Mouse (Mus musculus) CH12.LX (cell line): ENCODE measurements around the gene Barx1. TPM values are rescaled to one million over a fixed set of nuclear protein-coding genes. Genes with fewer than 3 reads are reported as not detected.

Source experiments
- DNase-seq: peaks from one replicate; pipeline ENCODE4 v3.0.0-alpha.2; 2013; ENCODE audit errors: extremely low read depth
- H3K27ac ChIP-seq: 2 replicates; pipeline ENCODE4 v1.5.1; 2012; ENCODE audit warnings: low read depth, mild to moderate bottlenecking, control low read depth, moderate library complexity; ENCODE audit not compliant: insufficient read depth
- H3K27me3 ChIP-seq: replicated peaks from 2 replicates; pipeline ENCODE3; 2012; ENCODE audit warnings: inconsistent platforms
- H3K36me3 ChIP-seq, 2 experiments: replicated peaks in 1 of 2; 2 replicates each; pipeline versions ENCODE3 to v1.6.1; 2012; ENCODE audit warnings: inconsistent platforms in 1 of 2, low read length in 1 of 2, mild to moderate bottlenecking in 1 of 2, mixed read lengths in 1 of 2, moderate library complexity in 1 of 2; ENCODE audit not compliant: control insufficient read depth in 1 of 2, insufficient read depth in 1 of 2
- H3K4me1 ChIP-seq, 2 experiments: 2 replicates each; pipeline ENCODE4 v1.6.1; 2012; ENCODE audit warnings: inconsistent platforms in 1 of 2, moderate library complexity in 1 of 2; ENCODE audit not compliant: insufficient read depth in 2 of 2, control insufficient read depth in 1 of 2
- H3K4me2 ChIP-seq: 2 replicates; pipeline ENCODE4 v1.6.1; 2012; ENCODE audit warnings: low read depth, mild to moderate bottlenecking, control low read depth; ENCODE audit not compliant: poor library complexity, insufficient read depth, severe bottlenecking
- H3K4me3 ChIP-seq, 3 experiments: fragments of 150-350 bp in 1 of 3; sonication (generic) in 1 of 3; replicated peaks in 1 of 3; 2 replicates each; pipeline versions ENCODE3 to v1.5.1; 2011 to 2012; ENCODE audit warnings: low read depth in 2 of 3, low read length in 2 of 3, mild to moderate bottlenecking in 2 of 3, moderate library complexity in 2 of 3, control low read depth in 1 of 3, improper control_type of control experiment in 1 of 3, inconsistent platforms in 1 of 3, mixed read lengths in 1 of 3; ENCODE audit not compliant: poor library complexity in 1 of 3
- H3K79me2 ChIP-seq: replicated peaks from 2 replicates; pipeline ENCODE4 v1.6.1; 2012; ENCODE audit warnings: mild to moderate bottlenecking, moderate library complexity; ENCODE audit not compliant: control insufficient read depth, poor library complexity, insufficient read depth, severe bottlenecking; ENCODE audit errors: extremely low read depth
- H3K9ac ChIP-seq: 2 replicates; pipeline ENCODE4 v1.6.1; 2012; ENCODE audit warnings: low read depth, mild to moderate bottlenecking, control low read depth, moderate library complexity; ENCODE audit not compliant: insufficient read depth
- H3K9me3 ChIP-seq: replicated peaks from 2 replicates; pipeline ENCODE3; 2012; ENCODE audit warnings: low read length, inconsistent platforms, mixed read lengths
- BHLHE40 ChIP-seq: IDR thresholded peaks from 2 replicates; pipeline ENCODE4 v1.6.1; 2011; ENCODE audit warnings: mild to moderate bottlenecking, low read depth, low read length, improper control_type of control experiment
- CHD1 ChIP-seq: IDR thresholded peaks from 2 replicates; pipeline ENCODE4 v1.6.1; 2012; ENCODE audit warnings: low read depth, low read length, improper control_type of control experiment, inconsistent platforms
- EP300 ChIP-seq: IDR thresholded peaks from 2 replicates; pipeline ENCODE4 v1.6.1; 2011; ENCODE audit warnings: low read length, improper control_type of control experiment
- IRF4 ChIP-seq: IDR thresholded peaks from 2 replicates; pipeline ENCODE4 v1.6.1; 2014; ENCODE audit warnings: low read depth, mild to moderate bottlenecking, inconsistent platforms, low read length, improper control_type of control experiment
- JUN ChIP-seq: IDR thresholded peaks from 2 replicates; pipeline ENCODE4 v1.6.1; 2011; ENCODE audit warnings: low read depth, mild to moderate bottlenecking, low read length, improper control_type of control experiment, moderate library complexity; ENCODE audit not compliant: insufficient read depth
- JUND ChIP-seq: conservative IDR thresholded peaks from 2 replicates; pipeline ENCODE4 v1.6.1; 2011; ENCODE audit warnings: low read depth, low read length, improper control_type of control experiment
- KAT2A ChIP-seq: IDR thresholded peaks from 2 replicates; pipeline ENCODE4 v1.6.1; 2012; ENCODE audit warnings: low read length, improper control_type of control experiment, inconsistent platforms; ENCODE audit not compliant: insufficient replicate concordance
- MAFK ChIP-seq: IDR thresholded peaks from 2 replicates; pipeline ENCODE4 v1.6.1; 2011; ENCODE audit warnings: low read length, improper control_type of control experiment; ENCODE audit not compliant: insufficient replicate concordance
- MAX ChIP-seq: IDR thresholded peaks from 2 replicates; pipeline ENCODE4 v1.6.1; 2011; ENCODE audit warnings: low read length, improper control_type of control experiment
- MAZ ChIP-seq: IDR thresholded peaks from 2 replicates; pipeline ENCODE4 v1.6.1; 2012; ENCODE audit warnings: low read depth, mild to moderate bottlenecking, inconsistent platforms, low read length, improper control_type of control experiment, moderate library complexity
- MYC ChIP-seq: IDR thresholded peaks from 2 replicates; pipeline ENCODE4 v1.6.1; 2011; ENCODE audit warnings: low read depth, mild to moderate bottlenecking, improper control_type of control experiment, low read length
- NELFE ChIP-seq: IDR thresholded peaks from 2 replicates; pipeline ENCODE4 v1.6.1; 2011; ENCODE audit warnings: low read depth, low read length, improper control_type of control experiment
- PAX5 ChIP-seq: IDR thresholded peaks from 2 replicates; pipeline ENCODE4 v1.6.1; 2012; ENCODE audit warnings: low read length, inconsistent platforms, mixed read lengths
- POLR2A ChIP-seq: IDR thresholded peaks from 2 replicates; pipeline ENCODE4 v1.6.1; 2011; ENCODE audit warnings: low read depth, mild to moderate bottlenecking, improper control_type of control experiment, low read length
- RAD21 ChIP-seq: IDR thresholded peaks from 2 replicates; pipeline ENCODE4 v1.6.1; 2011; ENCODE audit warnings: low read depth, mild to moderate bottlenecking, low read length, improper control_type of control experiment, moderate library complexity
- RCOR1 ChIP-seq: conservative IDR thresholded peaks from 2 replicates; pipeline ENCODE4 v1.6.1; 2012; ENCODE audit warnings: low read depth, mild to moderate bottlenecking, inconsistent platforms, low read length, improper control_type of control experiment
- SIN3A ChIP-seq: IDR thresholded peaks from 2 replicates; pipeline ENCODE4 v1.6.1; 2012; ENCODE audit warnings: low read length, improper control_type of control experiment, inconsistent platforms
- SMC3 ChIP-seq: IDR thresholded peaks from 2 replicates; pipeline ENCODE4 v1.6.1; 2011; ENCODE audit warnings: low read depth, low read length, improper control_type of control experiment
- TBP ChIP-seq: conservative IDR thresholded peaks from 2 replicates; pipeline ENCODE4 v1.6.1; 2011; ENCODE audit warnings: low read depth, low read length, improper control_type of control experiment
- UBTF ChIP-seq: IDR thresholded peaks from 2 replicates; pipeline ENCODE4 v1.6.1; 2012; ENCODE audit warnings: low read depth, mild to moderate bottlenecking, inconsistent platforms, low read length, improper control_type of control experiment, moderate library complexity
- USF2 ChIP-seq: conservative IDR thresholded peaks from 2 replicates; pipeline ENCODE4 v1.6.1; 2011; ENCODE audit warnings: low read depth, low read length, improper control_type of control experiment
- dilution Hi-C: fragments of 300-500 bp; cut with MboI; formaldehyde crosslinking; loops from 2 replicates; pipeline ENCODE4 v1.14.3; 2020; ENCODE audit warnings: low sequenced_read_pairs; ENCODE audit not compliant: extremely low pct_unique_long_range_greater_than_20kb, extremely low pct_ligation_motif_present
- in situ Hi-C: fragments of 300-500 bp; cut with MboI; formaldehyde crosslinking; loops from 3 replicates; pipeline ENCODE4 v1.14.3; 2019; ENCODE audit warnings: low sequenced_read_pairs, low pct_ligation_motif_present, low pct_unique_long_range_greater_than_20kb, mixed read lengths
- polyA plus RNA-seq: library from polyadenylated mRNA; unstranded; fragments of >175 nt; gene quantifications from 2 replicates; pipeline ENCODE4 v1.2.1, GENCODE M21; 2012; ENCODE audit warnings: low read depth; ENCODE audit not compliant: insufficient read length
- total RNA-seq, 2 experiments: library from RNA; depleted of rRNA; stranded (reverse); fragments of 300-350 nt in 1 of 2; fragments of >200 nt in 1 of 2; gene quantifications; 2 replicates each; pipeline ENCODE4 v1.2.3; 2012 to 2014

The Barx1 gene
- total and polyA plus RNA-seq, 3 experiments = not detected

GRCm38 (mm10) chr13:48667461-48667860, 4.7 kb downstream of the Barx1 start:
- in situ Hi-C loops (loop anchor here (25.0 kb wide), 1 partner anchor 520 kb away; the partner anchor contains the start of gene Ninj1), dilution Hi-C loops (no loop called here)
- DNase-seq = no peak
- Histone ChIP-seq H3K4me1 (no peaks in the 10 kb centered on the region), H3K9ac (no peak overlapping the region), H3K27ac (no peak overlapping the region), H3K4me3 (no peak overlapping the region), H3K27me3 (peaks cover 11% of the 10 kb centered on the region), H3K36me3 (no peaks in the 10 kb centered on the region), H3K79me2 (no peaks in the 10 kb centered on the region), H3K4me2 (no peak overlapping the region), H3K9me3 (peaks cover 32% of the 10 kb centered on the region)
- TF ChIP-seq MAZ = no peak
- TF ChIP-seq NELFE = no peak
- TF ChIP-seq MYC = no peak
- TF ChIP-seq JUND = no peak
- no peak for TF ChIP-seq IRF4
- no peak for TF ChIP-seq RAD21
- TF ChIP-seq MAFK = no peak
- TF ChIP-seq KAT2A = no peak
- no peak for TF ChIP-seq SIN3A
- TF ChIP-seq RCOR1 = no peak

- no peak overlapping the region for H3K4me3 ChIP-seq
- no peak for DNase-seq
- peaks cover 26% of the 10 kb centered on the region for H3K9me3 ChIP-seq
- TF ChIP-seq KAT2A (no peak), UBTF (no peak), PAX5 (no peak), CHD1 (no peak), BHLHE40 (no peak), SMC3 (no peak), IRF4 (no peak), TBP (no peak), EP300 (no peak), JUN (no peak), POLR2A (no peak), USF2 (no peak), MAX (no peak)
- TF ChIP-seq, all 38 proteins: peak for 0
- H3K4me1 ChIP-seq = no peaks in the 10 kb centered on the region
- H3K9ac ChIP-seq = no peak overlapping the region
- dilution Hi-C loops (no loop called here), in situ Hi-C loops (loop anchor here (25.0 kb wide), 1 partner anchor 519 kb away; the partner anchor contains the start of gene Ninj1)
- no peak overlapping the region for H3K4me2 ChIP-seq
- H3K27ac ChIP-seq = no peak overlapping the region
- H3K79me2 ChIP-seq = no peaks in the 10 kb centered on the region
- peaks cover 19% of the 10 kb centered on the region for H3K27me3 ChIP-seq
- no peaks in the 10 kb centered on the region for H3K36me3 ChIP-seq
Observed at GRCm38 (mm10) chr13:48668091-48668975, 5.5 kb downstream of the Barx1 start.
